Mouse (Mus musculus): ENCODE data around the gene Dlg2. TPM values are rescaled to one million over a fixed set of nuclear protein-coding genes. Genes with fewer than 3 reads are reported as not detected.
A peak's percentile ranks its signal among the peaks of the same experiment; 100 is the strongest.

Dlg2 gene
- polyA plus RNA-seq, 1 experiment = 6.0 TPM

DNA sequence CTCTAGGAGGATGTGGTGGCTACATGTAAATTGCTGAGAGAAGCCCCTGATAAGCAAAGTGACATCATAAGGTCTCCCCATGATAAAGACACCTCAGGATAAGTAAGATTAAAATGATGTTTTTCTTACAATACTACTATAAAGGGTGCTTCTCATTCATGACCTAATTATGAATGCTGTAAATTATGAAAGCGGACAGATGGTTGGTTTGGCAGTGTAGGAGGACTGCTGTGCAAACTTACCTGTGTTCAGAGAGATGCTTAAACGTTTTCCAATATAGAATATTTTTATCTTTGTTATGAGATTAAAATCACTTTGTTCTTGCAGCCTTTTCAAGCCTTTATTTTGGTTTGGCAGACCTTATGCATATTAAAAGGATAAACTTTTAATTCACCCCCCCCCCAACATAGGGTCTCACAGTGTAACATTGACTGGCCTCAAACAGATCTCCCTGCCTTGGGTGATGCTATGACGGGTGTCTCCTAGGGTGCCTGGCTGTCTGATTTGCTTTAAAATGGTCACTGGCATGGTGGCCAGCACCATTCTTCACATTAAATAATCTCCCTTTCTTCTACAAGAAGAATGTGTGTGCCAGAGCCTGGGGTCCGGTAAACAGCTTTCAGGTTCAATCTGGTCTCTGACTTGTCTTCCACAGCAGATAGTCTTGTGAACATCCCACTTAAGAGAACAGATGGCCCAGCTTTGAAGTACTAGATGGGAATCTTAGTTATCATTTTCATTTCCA is 1529.4 kb downstream of the Dlg2 start:
- WGBS = 94% methylated on average over 4 of the region's 4 CpGs

DNA sequence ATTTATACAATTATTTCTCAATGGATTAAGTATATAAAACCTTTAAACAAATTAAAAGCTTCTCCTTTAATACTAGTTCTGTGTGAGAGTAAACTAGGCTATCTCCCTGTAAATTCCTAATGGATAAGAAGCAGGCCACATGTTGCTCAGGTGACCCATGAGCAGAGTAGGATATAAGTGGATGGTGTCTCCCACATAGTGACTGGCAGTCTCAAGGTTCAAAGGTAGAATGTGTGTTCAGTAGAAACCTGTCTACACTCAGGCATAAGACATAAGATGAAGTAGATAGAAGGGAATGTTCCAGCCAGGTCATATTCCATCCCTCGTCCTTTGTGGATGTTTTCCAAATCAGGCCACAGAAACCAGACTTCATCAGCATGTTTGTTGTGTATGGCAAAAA is 1532.2 kb downstream of the Dlg2 start:
- Histone ChIP-seq H3K27me3 (ENCODE audit: control insufficient read depth, insufficient read depth, low read length) (no peaks in the 10 kb centered on the region), H3K27ac (ENCODE audit: control insufficient read depth, insufficient read depth, low read length) (no peak overlapping the region), H3K4me1 (replicated peaks; ENCODE audit: control insufficient read depth, insufficient read depth, low read length) (no peaks in the 10 kb centered on the region), H3K36me3 (ENCODE audit: control insufficient read depth, insufficient read depth, low read length) (no peaks in the 10 kb centered on the region), H3K4me3 (ENCODE audit: control insufficient read depth, insufficient read depth, low read length) (no peak overlapping the region)
- DNase-seq = no peak
- TF ChIP-seq CTCF (IDR thresholded peaks at IDR 0.05; ENCODE audit: borderline replicate concordance, control insufficient read depth, extremely low read depth, insufficient read depth, low read length, poor library complexity) (no peak), POLR2A (IDR thresholded peaks at IDR 0.05; ENCODE audit: control insufficient read depth, extremely low read depth, insufficient read depth, low read length, poor library complexity) (no peak)
- 93% methylated on average over 1 of the region's 1 CpGs for WGBS

More for the DNA sequence above, 1529.4 kb downstream of the Dlg2 start:
- Histone ChIP-seq H3K4me1 (replicated peaks; ENCODE audit: control insufficient read depth, insufficient read depth, low read length) (no peaks in the 10 kb centered on the region), H3K36me3 (ENCODE audit: control insufficient read depth, insufficient read depth, low read length) (no peaks in the 10 kb centered on the region), H3K4me3 (ENCODE audit: control insufficient read depth, insufficient read depth, low read length) (no peak overlapping the region), H3K27me3 (ENCODE audit: control insufficient read depth, insufficient read depth, low read length) (no peaks in the 10 kb centered on the region), H3K27ac (ENCODE audit: control insufficient read depth, insufficient read depth, low read length) (no peak overlapping the region)
- no peak for DNase-seq
- TF ChIP-seq CTCF (IDR thresholded peaks at IDR 0.05; ENCODE audit: borderline replicate concordance, control insufficient read depth, extremely low read depth, insufficient read depth, low read length, poor library complexity) = no peak
- TF ChIP-seq POLR2A (IDR thresholded peaks at IDR 0.05; ENCODE audit: control insufficient read depth, extremely low read depth, insufficient read depth, low read length, poor library complexity) = no peak

DNA sequence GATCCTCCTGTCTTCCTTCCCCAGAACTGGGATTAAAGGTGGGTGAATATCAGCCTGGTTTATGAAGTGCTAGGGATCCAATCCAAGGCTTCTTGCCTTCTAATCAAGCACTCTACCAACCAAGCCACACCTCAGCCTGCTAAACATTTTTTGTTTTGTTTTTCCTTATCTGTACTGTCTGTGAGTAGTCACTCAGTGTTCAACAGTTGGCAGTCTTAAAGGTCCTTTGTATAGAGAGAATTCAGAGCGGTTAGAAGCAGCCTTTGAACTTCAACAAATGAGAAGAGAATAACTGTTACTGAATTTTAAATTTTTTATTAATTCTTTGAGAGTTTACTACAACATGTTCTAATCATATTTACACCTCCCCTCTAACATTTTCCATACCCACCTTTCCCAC is 1548.5 kb downstream of the Dlg2 start:
- no peak for DNase-seq
- Histone ChIP-seq H3K4me1 (replicated peaks; ENCODE audit: control insufficient read depth, insufficient read depth, low read length) (no peaks in the 10 kb centered on the region), H3K27ac (ENCODE audit: control insufficient read depth, insufficient read depth, low read length) (no peak overlapping the region), H3K36me3 (ENCODE audit: control insufficient read depth, insufficient read depth, low read length) (no peaks in the 10 kb centered on the region), H3K27me3 (ENCODE audit: control insufficient read depth, insufficient read depth, low read length) (no peaks in the 10 kb centered on the region), H3K4me3 (ENCODE audit: control insufficient read depth, insufficient read depth, low read length) (no peak overlapping the region)
- TF ChIP-seq CTCF (IDR thresholded peaks at IDR 0.05; ENCODE audit: borderline replicate concordance, control insufficient read depth, extremely low read depth, insufficient read depth, low read length, poor library complexity) = no peak
- TF ChIP-seq POLR2A (IDR thresholded peaks at IDR 0.05; ENCODE audit: control insufficient read depth, extremely low read depth, insufficient read depth, low read length, poor library complexity) = no peak
- 83% methylated on average over 1 of the region's 1 CpGs for WGBS

DNA sequence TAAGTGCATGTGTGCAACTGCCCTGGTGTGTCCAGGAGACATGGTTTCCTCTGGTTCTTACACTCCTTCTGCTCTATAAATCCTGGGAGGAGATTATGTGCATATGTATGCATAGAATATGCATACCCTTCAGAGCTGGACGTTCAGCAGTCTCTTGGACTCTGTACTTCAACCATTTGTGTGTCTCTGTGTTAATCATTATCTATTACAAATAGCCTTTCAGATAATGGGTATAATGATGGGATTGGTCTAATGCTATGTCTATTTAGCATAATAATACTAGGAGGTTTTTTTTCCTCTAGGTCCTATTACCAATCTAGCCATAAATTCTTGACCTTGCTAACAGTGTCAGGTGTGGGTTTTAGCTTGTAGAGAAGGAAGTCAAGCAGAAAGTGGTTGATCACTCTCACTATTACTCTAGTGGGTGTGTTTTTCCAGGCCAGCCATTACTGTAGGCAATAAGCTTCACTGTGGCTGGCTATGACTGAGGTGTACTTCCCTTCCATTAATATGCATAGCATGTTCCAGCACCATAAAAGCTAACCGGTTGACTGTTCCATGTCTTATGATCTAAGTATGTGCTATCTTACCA is 1549.1 kb downstream of the Dlg2 start:
- Histone ChIP-seq H3K36me3 (ENCODE audit: control insufficient read depth, insufficient read depth, low read length) (no peaks in the 10 kb centered on the region), H3K27me3 (ENCODE audit: control insufficient read depth, insufficient read depth, low read length) (no peaks in the 10 kb centered on the region), H3K27ac (ENCODE audit: control insufficient read depth, insufficient read depth, low read length) (no peak overlapping the region), H3K4me1 (replicated peaks; ENCODE audit: control insufficient read depth, insufficient read depth, low read length) (no peaks in the 10 kb centered on the region), H3K4me3 (ENCODE audit: control insufficient read depth, insufficient read depth, low read length) (no peak overlapping the region)
- TF ChIP-seq CTCF (IDR thresholded peaks at IDR 0.05; ENCODE audit: borderline replicate concordance, control insufficient read depth, extremely low read depth, insufficient read depth, low read length, poor library complexity) (no peak), POLR2A (IDR thresholded peaks at IDR 0.05; ENCODE audit: control insufficient read depth, extremely low read depth, insufficient read depth, low read length, poor library complexity) (no peak)
- DNase-seq = no peak
- WGBS = 91% methylated on average over 2 of the region's 2 CpGs

DNA sequence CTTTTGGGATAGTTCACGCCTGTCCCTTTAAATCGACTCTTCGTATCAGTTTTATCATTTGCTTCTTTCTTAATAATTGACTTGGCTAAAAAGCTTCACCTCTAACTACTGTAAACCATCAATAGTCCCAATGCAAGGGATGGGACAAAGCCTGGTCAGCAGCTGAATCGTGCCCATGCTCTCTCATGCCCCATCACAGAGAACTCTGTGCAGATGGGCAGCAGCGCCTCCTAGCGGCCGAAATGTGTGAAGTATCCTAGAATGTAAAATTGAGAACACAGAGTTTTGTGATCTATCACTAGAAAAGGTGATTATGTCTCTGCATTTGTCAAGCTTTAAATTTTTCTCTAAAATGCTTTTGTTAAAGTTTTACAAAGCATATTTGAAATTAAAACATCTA is 1550.6 kb downstream of the Dlg2 start:
- Histone ChIP-seq H3K27me3 (ENCODE audit: control insufficient read depth, insufficient read depth, low read length) (no peaks in the 10 kb centered on the region), H3K4me1 (replicated peaks; ENCODE audit: control insufficient read depth, insufficient read depth, low read length) (no peaks in the 10 kb centered on the region), H3K36me3 (ENCODE audit: control insufficient read depth, insufficient read depth, low read length) (no peaks in the 10 kb centered on the region), H3K27ac (ENCODE audit: control insufficient read depth, insufficient read depth, low read length) (no peak overlapping the region), H3K4me3 (ENCODE audit: control insufficient read depth, insufficient read depth, low read length) (no peak overlapping the region)
- WGBS = 42% methylated on average over 7 of the region's 7 CpGs
- TF ChIP-seq POLR2A (IDR thresholded peaks at IDR 0.05; ENCODE audit: control insufficient read depth, extremely low read depth, insufficient read depth, low read length, poor library complexity) = no peak
- DNase-seq = peak; percentile 21

DNA sequence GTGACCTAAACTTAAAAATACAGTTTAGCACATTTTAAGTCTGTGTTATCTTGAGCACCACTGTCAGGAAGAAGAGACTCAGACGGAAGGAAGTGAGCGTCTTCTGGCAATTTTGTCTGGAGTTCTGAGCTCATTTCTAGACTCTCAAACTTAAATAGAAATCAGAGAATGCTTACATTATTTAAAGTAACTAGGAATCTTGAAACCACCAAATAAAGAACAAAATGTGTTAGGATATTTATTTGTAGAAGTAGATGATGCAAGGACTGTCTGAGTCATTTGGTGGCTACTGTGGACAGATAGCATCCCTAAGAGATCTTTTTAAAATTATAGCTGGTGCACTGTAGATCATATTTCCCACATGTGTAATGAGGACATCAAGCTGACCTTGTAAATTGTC is 1557.8 kb downstream of the Dlg2 start:
- no peaks in the 10 kb centered on the region for H3K27me3 ChIP-seq (ENCODE audit: control insufficient read depth, insufficient read depth, low read length)
- H3K36me3 ChIP-seq (ENCODE audit: control insufficient read depth, insufficient read depth, low read length) = no peaks in the 10 kb centered on the region
- H3K4me1 ChIP-seq (replicated peaks; ENCODE audit: control insufficient read depth, insufficient read depth, low read length) = no peaks in the 10 kb centered on the region
- 91% methylated on average over 2 of the region's 2 CpGs for WGBS
- no peak overlapping the region for H3K4me3 ChIP-seq (ENCODE audit: control insufficient read depth, insufficient read depth, low read length)
- no peak overlapping the region for H3K27ac ChIP-seq (ENCODE audit: control insufficient read depth, insufficient read depth, low read length)
- DNase-seq = no peak
- TF ChIP-seq POLR2A (IDR thresholded peaks at IDR 0.05; ENCODE audit: control insufficient read depth, extremely low read depth, insufficient read depth, low read length, poor library complexity) (no peak), CTCF (IDR thresholded peaks at IDR 0.05; ENCODE audit: borderline replicate concordance, control insufficient read depth, extremely low read depth, insufficient read depth, low read length, poor library complexity) (no peak)
